Mouse (Mus musculus) gastrocnemius, postnatal 4 days (tissue): ENCODE data around the gene Cysrt1. TPM values are rescaled to one million over a fixed set of nuclear protein-coding genes. Genes with fewer than 3 reads are reported as not detected.
A peak's percentile ranks its signal among the peaks of the same experiment; 100 is the strongest.

ENCODE experiments used
- DNase-seq, 2 experiments: peaks; one replicate each; pipeline ENCODE4 v3.0.0; 2021 to 2022; ENCODE audit warnings: low spot score in 2 of 2, mixed read lengths in 2 of 2
- long read RNA-seq, 2 experiments: library from polyadenylated mRNA; stranded (forward); transcript quantifications; one replicate each; pipeline ENCODE4 v2.0.0; 2021
- total RNA-seq, 2 experiments: library from RNA; stranded (reverse); gene quantifications; 2 replicates each; pipeline ENCODE4 v1.2.3; 2021

The Cysrt1 gene
- total RNA-seq: not detected
- long read RNA-seq, experiment 1: 0 reads
- long read RNA-seq, experiment 2: 0 reads

DNA sequence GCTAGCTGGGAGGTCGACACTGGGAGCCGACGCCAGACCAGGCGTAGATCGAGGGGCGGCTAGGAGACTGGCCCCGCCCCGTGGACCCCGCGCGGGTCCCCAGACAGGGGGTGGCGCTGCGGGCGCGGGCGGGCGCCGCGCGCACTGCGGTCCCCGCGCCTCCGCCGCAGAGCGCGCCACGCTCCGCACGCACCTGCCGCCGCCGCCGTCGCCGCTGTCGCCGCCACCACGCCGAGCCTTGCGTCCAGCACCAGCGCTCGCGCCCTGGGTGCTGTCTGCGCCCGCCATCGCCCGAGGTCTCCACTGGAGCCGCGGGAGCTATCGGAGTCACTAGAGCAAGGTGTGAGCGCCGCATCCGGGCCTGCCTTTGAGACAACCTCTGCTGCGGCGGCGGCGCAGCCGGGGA is at the start of gene Cysrt1, which contains the start of gene Rnf208:
Gene Cysrt1, minus strand, starts transcription at position 352 of the 406 bp plus-strand sequence.
Gene Rnf208, plus strand, starts transcription at position 155 of the 406 bp plus-strand sequence.
- DNase-seq: no peak

DNA sequence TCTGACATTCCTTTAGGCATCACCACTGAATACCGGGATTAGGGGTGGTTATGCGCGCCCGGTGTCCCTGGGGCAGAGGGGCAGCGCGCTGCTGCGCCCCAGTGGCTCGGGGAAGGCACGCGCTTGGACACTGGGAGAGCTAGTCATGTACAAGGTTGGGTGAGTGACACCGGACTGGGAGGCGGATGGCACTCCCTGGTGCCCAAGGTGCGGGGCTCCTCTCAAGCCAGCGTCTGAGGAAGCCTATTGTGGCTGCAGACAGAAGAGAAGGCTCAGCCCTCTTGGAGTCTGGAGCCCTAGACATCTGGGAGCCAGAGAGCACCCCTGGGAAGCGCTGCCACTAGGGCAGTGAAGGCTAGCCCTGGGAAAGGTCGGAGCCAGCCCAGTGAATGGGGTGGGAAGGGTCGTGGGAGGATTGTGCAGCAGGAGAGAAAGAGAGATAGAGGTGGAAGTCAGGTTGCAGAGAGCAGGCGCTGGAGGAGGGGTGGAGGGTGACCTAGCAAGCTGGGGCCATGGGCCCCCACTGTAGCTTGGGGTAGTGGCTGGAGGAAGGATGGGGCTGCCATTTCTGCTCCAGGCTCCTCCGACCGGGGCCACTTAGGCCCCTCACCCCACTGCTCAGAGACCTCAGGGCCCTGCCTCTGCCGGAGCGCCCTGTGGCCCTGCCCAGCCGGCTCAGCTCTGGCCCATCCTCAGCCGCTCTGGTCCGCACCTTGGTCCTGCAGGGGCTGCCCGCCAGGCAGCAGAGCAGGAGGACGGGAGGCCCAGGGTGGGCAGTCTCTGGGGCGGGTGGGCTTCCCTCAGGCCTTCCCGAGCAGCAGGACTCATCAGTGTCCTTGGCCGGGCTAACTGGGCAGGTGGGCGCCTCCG is 49.2 kb upstream of the Cysrt1 start:
- DNase-seq: no peak

DNA sequence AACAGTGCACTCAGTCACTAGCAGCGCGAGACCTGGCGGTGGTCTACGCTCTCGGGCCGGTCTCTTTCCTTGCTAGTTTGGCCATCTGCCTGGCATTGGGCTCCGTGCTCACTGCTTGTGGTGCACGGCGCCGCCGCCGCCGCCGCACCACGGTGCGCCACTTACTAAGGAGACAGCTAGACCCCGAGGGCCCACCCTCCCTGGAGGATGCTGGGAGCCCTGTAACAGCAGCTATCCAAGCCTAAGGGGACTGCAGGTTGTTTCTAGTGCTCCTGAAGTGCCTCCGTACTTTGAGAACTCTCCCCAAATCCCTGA is 48.5 kb upstream of the Cysrt1 start:
- DNase-seq: no peak

DNA sequence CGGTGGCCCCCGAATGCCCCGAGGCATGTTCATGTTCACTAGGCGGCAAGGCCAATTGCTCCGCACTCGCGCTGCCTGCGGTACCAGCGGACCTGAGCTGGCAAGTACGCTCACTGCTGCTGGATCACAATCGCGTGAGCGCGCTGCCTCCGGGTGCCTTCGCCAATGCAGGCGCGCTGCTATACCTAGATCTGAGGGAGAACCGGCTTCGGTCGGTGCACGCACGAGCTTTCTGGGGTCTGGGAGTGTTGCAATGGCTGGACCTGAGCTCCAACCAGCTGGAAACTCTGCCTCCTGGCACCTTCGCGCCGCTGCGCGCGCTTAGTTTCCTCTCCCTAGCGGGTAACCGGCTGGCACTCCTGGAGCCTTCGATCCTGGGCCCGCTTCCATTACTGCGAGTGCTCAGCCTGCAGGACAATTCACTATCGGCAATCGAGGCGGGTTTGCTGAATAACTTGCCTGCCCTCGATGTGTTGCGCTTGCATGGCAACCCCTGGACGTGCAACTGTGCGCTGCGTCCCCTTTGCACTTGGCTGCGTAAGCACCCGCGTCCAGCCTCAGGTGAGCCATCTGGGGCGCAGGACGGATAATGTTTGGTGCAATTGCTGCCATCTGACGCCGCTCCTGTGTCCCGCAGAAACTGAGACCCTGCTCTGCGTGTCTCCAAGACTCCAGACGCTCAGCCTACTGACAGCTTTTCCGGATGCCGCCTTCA is 48.0 kb upstream of the Cysrt1 start:
- DNase-seq: no peak

DNA sequence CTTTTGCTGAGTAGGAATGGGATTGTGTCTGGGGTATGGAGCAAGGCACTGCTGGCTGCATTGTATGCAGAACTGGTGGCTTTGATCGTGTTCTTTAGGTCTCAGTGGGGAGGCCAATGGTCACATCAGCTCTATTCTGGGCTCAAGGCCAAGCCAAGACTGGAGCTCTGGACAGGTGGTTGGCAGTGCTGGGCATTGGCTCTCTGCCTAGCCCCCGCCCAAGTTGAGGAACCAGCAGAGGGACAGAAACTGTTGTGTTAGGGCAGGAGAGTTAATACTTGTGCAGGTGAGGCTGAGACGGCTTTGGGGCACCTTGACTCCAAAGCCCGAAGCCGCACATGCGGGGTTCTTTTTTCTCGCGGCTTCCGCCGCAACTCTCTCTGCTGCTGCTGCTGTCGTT is 47.4 kb upstream of the Cysrt1 start, which contains the start of gene Lrrc26:
Gene Lrrc26, plus strand, starts transcription at position 265 of the 400 bp plus-strand sequence.
- DNase-seq: peak in 1 of 2 experiments; percentile 53

DNA sequence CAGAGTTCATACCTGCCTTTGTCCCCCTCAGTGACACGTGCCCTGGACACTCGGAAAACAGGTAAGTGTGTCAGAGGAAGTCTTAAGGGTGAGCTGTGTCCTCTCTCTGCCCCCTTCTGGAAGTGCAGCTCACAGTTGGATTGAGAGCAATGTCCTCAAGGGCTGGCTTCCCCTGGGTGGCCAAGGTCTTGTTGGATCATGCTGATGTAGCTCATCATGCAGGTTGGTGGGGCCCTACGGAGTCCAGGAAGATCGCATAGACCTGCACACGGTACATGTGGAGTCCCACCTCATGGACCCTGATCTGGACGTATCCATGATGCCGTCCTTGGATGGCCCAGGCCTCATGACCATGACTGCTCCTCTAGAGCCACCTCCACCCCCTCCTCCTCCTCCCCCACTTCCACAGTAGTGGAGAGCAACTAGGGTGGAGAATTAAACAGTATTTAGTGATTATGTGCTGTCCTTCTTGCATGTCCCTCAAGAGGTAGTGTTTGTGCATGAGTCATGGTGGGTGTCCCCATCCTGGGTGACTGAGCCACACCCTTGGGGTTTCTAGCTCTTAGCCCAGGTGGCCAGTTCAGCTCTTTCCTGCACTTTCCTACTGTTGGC is 46.6 kb upstream of the Cysrt1 start:
- no peak for DNase-seq

DNA sequence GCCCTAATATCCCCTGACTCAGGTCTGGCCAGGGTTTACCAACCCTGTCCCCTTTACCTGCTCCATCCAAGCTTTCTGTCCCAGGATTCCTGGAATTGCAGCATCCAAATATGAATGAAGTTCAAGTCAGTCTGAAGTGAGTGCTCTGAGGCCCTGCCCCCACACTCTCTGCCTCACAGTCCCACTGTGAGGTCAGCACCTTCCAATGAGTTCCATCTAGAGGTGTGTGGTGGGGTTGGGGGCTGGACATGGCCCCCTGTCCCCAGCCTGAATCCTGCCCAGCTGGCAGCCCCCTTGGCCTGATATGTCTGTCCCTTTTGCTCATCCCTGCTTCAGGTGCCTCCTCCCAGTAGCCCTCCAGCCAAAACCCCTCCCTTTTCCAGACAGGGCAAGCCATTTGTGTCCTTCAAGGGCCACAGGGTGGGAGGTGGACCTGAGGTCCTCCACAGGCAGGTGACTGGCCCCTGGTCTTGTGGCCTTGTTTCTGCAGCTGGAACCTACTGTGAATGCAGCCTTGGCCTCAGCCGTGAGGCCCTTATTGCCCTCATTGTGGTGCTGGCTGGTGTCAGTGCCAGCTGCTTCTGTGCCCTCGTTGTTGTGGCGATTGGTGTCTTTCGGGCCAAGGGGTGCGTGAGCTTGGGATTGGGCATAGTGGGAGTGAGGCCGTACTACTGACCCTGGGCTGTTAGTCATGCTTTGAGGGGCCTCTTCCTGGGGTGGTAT is 45.8 kb upstream of the Cysrt1 start, which contains the start of gene Tmem210:
Gene Tmem210, plus strand, starts transcription at position 219 of the 723 bp plus-strand sequence.
- DNase-seq: no peak

DNA sequence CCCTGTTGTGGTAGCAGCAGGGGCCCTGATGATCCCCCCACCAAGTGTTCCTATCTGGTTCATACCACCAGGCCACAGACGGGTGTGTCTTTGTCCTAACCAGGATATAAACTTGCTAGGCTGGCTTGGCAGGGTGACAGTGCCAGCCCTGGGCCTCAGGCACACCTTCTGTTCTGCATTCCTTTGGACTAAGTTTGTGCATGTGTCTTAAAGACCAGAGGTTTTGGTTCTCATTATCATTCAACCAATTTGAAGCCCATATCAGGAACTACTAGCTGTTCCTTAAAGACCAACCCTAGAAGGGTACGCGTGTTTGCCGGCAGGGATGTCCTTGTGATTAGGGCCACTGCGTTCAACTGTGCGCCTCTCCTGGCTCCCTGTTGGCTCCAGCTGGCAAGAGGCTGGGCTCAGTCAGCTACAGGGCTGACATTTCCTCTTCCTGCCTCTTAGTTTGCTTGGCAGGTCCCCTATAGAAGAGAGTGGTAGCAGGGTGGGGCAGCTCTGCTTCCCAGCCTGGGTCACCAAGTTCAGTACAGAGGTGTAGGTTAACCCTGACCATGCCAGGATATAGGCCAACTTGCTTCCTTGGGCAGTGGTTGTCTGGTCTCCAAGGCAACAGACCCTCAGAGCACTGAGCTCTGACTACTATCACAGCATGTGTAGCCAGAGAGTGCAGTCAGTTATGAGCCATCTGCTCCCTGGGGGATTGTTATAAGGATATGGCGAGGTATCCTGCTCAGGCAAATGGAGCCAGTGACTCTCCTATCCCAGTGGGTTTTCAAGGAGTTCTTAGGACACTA is 44.8 kb upstream of the Cysrt1 start:
- no peak for DNase-seq

DNA sequence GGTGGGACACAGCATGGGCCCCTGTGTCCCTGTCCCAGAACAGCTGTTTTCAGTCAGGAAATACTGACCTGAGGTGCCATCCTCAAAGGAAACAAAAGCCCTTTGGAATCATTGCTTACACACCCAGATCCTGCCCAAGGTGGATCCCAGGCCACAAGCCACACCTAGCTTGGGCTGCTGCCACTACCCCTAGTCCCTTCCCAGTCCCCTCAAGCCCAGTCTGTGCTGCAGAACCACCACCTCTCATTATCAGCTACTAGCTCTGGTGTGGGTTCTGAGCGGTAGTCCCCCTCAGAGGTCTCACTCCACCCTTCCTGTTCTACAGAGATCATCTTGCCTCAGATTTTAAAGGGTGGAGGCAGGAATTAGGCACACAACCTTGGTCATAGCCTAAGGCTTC is 44.1 kb upstream of the Cysrt1 start:
- no peak for DNase-seq

DNA sequence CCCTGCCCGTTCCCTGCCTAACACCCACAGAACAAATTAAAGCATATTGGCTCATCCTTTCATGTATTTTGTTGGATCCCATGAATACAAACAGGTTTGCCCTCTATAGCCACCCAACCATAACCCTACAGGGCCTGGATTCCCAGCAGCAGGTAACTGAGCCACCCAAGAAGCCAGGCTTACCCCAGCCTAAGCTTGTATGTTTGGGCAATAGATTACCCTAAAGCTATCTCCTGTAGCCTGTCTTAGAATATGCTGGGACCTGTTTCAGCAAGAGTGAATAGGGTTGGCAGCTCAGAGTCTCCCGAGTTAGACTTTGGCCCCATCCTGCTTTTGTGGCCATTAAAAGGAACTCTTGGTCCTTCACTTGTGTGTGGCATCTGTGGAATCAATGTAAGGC is 43.3 kb upstream of the Cysrt1 start:
- no peak for DNase-seq

DNA sequence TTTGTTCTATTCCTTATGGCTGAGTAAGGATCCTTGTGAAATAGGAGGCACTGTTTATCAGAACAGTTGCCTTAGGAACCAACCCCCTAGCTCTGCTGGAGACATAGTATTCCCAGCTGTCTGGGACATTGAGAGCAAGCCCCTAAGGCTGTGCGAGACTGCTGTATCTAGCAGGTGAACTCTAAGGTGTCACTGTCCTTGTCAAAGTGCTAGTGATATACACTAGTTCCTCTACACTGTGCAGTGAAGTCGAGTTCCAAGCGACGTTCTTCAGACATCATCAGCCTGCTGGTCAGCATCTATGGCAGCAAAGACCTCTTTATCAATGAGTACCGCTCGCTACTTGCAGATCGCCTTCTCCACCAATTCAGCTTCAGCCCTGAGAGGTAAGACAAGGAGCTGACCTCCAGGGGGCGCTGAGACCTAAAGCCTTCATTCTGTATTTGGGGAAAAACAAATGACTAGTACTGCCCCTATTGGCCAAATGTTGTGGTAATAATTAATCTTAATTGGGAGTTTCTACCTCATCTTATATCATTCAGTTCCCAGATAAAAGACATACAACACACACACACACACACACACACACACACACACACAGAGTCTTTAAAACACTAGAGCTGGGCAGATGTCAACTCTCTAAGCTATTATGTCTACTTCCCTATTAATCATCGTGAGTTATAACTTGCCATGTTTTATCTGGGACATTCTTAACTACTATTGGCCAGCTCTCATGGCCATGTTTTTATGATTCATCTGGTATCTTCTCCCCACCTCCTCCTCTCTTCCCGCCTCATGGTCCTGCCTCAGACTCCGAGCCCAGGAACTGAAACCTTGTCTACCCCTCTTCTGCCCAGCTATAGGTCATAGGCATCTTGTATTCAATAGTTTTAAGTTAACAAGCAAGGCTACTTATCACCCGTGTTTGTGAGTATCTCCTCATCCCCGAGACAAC is 37.0 kb upstream of the Cysrt1 start:
- peak in 1 of 2 experiments; percentile 81 for DNase-seq

DNA sequence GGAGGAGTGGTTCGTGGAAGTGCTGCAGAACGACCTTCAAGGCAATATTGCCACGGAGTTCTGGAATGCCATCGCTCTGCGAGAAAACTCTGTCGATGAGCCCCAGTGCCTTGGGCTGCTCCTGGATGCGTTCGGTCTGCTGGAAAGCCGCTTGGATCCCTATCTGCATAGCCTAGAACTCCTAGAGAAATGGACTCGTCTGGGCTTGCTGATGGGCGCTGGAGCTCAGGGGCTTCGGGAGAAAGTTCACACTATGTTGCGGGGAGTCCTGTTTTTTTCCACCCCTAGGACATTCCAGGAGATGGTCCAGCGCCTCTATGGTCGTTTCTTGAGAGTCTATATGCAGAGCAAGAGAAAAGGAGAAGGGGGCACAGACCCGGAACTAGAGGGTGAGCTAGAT is 30.8 kb upstream of the Cysrt1 start:
- DNase-seq: no peak

DNA sequence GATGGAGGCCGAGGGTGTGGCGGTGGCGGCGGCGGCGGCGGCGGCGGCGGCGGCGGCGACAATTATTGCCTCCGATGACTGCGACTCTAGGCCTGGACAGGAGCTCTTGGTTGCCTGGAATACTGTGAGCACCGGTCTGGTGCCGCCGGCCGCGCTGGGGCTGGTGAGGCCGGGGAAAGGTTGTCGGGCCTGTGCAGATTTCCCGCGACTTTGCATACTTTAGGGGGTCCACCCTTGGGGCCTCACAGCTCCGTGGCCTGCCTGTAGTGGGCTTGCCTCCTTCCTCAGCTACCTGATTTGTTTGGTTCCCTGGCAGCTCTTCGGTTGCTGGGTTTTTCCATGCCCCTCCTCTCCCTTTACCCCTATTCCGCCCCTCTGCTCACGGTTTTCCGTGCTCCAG is 30.3 kb upstream of the Cysrt1 start:
- no peak for DNase-seq

DNA sequence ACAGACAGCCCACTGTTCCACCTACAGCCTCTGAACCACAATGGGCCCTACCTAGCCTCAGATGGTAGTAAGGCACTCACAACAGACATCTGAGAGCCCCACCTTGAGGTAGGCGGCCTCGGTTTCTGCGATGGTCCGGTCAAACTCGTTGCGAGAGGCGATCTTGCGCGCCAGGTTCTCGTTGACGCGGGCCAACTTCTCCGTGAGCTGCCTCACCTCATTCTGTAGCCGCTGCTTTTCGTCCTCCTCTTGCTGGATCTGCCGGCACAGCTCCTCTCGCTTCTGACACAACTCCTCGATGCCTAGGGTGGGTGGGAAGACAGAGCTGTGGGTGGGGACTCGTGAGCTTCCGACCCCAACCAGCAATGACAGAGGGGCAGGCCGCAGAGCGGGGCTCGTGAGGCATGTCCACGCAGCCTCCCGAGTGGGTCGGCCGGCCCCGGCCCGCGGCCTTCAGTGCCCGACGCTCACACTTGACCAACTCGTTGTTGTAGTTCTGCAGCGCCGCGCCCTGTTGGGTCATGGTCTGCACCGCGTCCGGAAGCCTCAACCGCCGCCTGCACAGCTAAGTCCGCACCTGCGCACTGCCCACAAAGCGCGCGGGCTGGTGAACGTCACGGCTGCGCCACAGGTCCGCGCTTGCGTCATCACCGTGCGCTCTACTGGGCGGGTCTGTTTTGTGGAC is 29.7 kb upstream of the Cysrt1 start, which contains the start of the genes Ssna1 and Anapc2:
Gene Ssna1, minus strand, starts transcription at position 612 of the 685 bp plus-strand sequence.
Gene Anapc2, plus strand, starts transcription at position 652 of the 685 bp plus-strand sequence.
- peak; percentile 97 to 98 for DNase-seq

DNA sequence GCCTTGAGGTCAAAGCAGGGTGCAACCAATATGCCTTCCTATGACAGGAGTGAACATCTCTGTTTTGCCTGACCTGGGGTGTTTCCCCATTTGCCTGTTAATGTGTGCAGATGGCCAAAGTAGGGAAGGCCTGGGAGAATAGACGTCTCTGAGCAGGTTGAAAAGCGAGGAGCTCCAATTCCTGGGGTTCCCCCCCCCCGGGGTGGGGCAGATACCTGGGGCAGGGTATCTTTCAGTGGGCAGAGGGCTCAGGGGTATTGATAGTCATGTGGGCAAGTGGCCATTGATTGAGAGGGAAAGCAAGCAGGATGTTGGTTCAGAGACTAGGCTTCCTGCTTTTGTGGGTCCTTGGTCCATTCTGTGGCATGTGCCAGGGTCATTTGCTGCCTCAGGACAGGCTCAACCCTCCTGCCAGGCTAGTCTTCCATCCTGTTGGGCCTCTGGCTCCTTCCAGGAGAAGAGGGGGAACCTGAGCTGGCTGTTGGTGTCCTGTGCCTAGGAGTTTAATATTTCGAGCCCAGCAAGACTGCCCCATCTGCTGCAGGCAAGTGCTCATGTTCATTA is 25.6 kb upstream of the Cysrt1 start:
- no peak for DNase-seq

DNA sequence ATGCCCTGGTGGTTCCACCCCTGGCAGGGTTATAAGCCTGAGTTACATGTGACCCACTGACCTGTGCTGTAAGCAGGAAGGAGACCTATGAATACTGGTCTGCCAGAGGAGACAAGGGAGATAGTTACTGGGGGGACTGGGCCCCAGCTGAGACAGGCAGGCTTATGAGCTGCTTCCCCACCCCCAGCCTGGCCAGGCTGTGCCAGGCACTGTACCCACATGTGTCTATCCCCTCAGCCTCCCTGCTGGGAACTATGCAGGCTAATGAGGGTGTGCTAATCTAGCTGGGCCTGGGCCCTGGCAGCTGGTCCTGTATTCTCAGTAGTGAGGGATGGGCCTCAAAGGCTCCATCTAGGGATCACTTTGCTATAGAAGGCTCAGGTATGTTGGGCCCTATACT is 25.0 kb upstream of the Cysrt1 start:
- no peak for DNase-seq

DNA sequence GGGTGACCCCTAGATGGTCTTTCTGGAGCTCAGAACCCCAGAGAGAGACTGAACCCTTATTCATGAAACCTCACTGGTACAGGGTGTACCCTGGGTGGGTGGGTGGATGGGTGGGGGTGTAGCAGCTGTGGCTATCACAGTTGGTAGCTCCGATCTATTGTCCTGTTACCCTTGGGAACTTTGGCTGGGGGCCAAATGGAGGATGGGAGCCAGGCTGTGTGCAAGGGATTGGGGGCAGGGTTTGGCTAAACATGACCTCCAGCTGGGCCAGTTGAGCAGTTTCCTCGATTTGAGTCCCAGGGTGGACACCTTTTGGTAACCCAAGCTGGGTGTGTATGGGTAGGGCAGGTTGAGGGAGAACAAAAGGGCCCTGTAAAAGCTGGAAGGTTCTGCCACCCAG is 24.5 kb upstream of the Cysrt1 start:
- no peak for DNase-seq
